Mouse (Mus musculus) ES-Bruce4 (cell line): ENCODE measurements at regions not wholly inside any gene's neighbourhood (a gene's known extent, or its start where the extent isn't known, plus 50 kb on each side); places are given as distances from the start of the nearest gene placed in this dataset.

Experiments
- H3K27ac ChIP-seq: 2 replicates; pipeline ENCODE4 v1.5.1; 2012; ENCODE audit warnings: low read length, inconsistent platforms; ENCODE audit not compliant: insufficient read depth
- H3K27me3 ChIP-seq: 2 replicates; pipeline ENCODE4 v1.6.1; 2012; ENCODE audit warnings: mild to moderate bottlenecking, low read length, inconsistent platforms; ENCODE audit not compliant: control insufficient read depth, poor library complexity, insufficient read depth, severe bottlenecking
- H3K36me3 ChIP-seq: 2 replicates; pipeline ENCODE4 v1.6.1; 2012; ENCODE audit warnings: inconsistent platforms, mild to moderate bottlenecking, low read length, moderate library complexity; ENCODE audit not compliant: control insufficient read depth, poor library complexity, insufficient read depth, severe bottlenecking
- H3K4me1 ChIP-seq: one replicate; pipeline ENCODE4 v1.8.1; 2011; ENCODE audit warnings: low read length; ENCODE audit not compliant: control insufficient read depth, insufficient read depth
- H3K4me3 ChIP-seq: 2 replicates; pipeline ENCODE4 v1.5.1; 2011; ENCODE audit warnings: low read depth, mild to moderate bottlenecking, low read length
- H3K9ac ChIP-seq: 2 replicates; pipeline ENCODE4 v1.6.1; 2012; ENCODE audit warnings: low read depth, mild to moderate bottlenecking, inconsistent platforms; ENCODE audit not compliant: poor library complexity, severe bottlenecking
- H3K9me3 ChIP-seq: replicated peaks from 2 replicates; pipeline ENCODE4 v1.6.1; 2012; ENCODE audit warnings: mild to moderate bottlenecking, low read length, inconsistent platforms; ENCODE audit not compliant: control insufficient read depth, poor library complexity, insufficient read depth, severe bottlenecking
- CTCF ChIP-seq: IDR thresholded peaks from one replicate; pipeline ENCODE4 v1.8.1; 2011; ENCODE audit warnings: low read depth, low read length
- EP300 ChIP-seq: IDR thresholded peaks from 2 replicates; pipeline ENCODE4 v1.6.1; 2011; ENCODE audit warnings: low read depth, low read length; ENCODE audit not compliant: insufficient read depth
- POLR2A ChIP-seq: IDR thresholded peaks from one replicate; pipeline ENCODE4 v1.8.1; 2011; ENCODE audit warnings: low read length; ENCODE audit not compliant: insufficient read depth

- no peaks in the 10 kb centered on the region for H3K27me3 ChIP-seq
- no peak overlapping the region for H3K9ac ChIP-seq
- no peaks in the 10 kb centered on the region for H3K36me3 ChIP-seq
- TF ChIP-seq EP300, result no peak
- TF ChIP-seq CTCF, result no peak
- TF ChIP-seq POLR2A, result no peak
- no peaks in the 10 kb centered on the region for H3K4me1 ChIP-seq
- H3K27ac ChIP-seq, result no peak overlapping the region
- no peaks in the 10 kb centered on the region for H3K9me3 ChIP-seq
- H3K4me3 ChIP-seq, result no peak overlapping the region
Observed at GRCm38 (mm10) chr12:26559560-26559959, 90.6 kb downstream of the Cmpk2 start.

DNA sequence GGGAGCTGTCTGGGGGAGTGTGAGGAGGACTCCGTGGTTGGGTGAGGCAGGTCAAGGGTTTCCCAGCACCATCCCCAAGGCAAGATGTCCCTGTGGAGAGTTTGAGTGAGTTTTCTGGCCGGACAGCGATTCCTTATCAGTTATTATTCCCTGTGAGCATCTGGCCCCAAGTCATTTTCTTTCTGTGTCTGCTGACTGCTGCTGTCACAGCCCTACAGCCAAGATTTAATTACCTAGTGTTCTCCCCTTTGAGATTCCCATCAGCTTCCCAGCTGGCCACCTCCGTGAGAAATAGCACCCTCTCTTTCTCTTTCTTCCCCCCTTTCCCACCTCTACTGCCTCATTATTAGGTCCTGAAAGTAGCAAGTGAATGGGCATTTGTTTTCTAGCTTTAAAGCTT, 88.4 kb downstream of the Cmpk2 start:
- Histone ChIP-seq H3K9me3 (no peaks in the 10 kb centered on the region), H3K27ac (no peak overlapping the region), H3K9ac (no peak overlapping the region), H3K4me3 (no peak overlapping the region), H3K27me3 (no peaks in the 10 kb centered on the region), H3K4me1 (no peaks in the 10 kb centered on the region), H3K36me3 (no peaks in the 10 kb centered on the region)
- TF ChIP-seq EP300 (no peak), CTCF (no peak), POLR2A (no peak)

DNA sequence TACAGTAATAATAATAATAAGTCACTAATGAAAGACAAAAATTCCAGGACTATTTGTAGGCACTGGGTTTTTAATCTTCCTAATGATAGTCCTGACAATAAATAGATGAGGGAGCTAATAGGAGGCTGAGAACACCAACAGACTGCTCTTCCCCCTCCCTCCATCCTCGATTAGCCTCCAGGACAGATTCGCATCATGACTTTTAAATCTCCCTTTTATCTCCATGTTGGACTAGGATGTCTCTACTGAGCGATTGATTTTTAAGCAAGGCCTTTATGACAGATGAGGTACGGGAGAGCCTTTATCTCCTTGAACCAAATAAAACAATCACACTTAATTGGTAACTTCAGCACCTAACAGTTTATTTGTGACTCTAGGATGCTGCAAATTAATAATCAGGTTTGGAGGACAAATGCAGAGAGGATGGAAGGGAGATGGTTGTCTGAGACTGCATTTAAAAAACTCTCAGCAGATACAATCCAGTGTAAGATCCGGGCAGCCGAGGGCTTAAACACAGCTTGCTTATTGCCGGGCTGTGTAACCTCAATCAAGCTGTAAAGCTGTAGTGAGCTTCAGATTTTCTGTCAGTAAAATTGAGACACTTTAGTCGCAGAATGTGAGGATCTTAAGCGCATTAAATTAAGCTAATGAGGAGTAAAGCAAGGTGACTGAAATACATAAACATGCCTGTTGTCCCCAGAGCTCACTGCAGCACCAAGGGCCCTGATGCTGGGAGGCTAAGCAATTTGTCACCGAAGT, 82.3 kb downstream of the Cmpk2 start:
- Histone ChIP-seq H3K4me3 (no peak overlapping the region), H3K36me3 (no peaks in the 10 kb centered on the region), H3K27me3 (no peaks in the 10 kb centered on the region), H3K9me3 (peaks cover 6% of the 10 kb centered on the region; the same call in 1 of the 2 replicates), H3K4me1 (no peaks in the 10 kb centered on the region), H3K27ac (no peak overlapping the region), H3K9ac (no peak overlapping the region)
- TF ChIP-seq EP300 (no peak), CTCF (no peak), POLR2A (no peak)

DNA sequence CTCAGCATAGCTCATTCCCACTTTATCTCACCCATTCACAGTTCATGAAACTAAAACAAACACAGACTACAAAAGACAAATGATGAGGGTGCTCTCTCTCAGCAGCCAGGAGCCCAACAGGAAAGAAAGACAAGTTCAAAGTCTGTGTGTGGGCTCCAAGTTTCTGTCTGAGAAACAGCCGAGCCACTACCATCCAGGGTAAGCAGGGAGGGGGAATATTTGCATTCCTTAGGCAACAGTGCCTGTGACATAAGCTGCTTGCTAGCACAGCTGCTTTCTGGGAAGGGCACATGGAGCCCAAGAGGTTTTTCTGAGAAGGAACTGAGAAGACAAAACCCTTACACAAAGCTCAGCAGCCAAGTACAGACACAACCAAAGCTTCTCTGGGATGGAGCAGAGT, 78.5 kb downstream of the Cmpk2 start:
- no peak overlapping the region for H3K4me3 ChIP-seq
- H3K27me3 ChIP-seq, result no peaks in the 10 kb centered on the region
- H3K4me1 ChIP-seq, result peaks cover under 1% of the 10 kb centered on the region
- no peak overlapping the region for H3K9ac ChIP-seq
- peaks cover 6% of the 10 kb centered on the region; the same call in 1 of the 2 replicates for H3K9me3 ChIP-seq
- no peaks in the 10 kb centered on the region for H3K36me3 ChIP-seq
- TF ChIP-seq POLR2A, result no peak
- TF ChIP-seq CTCF, result no peak
- no peak for TF ChIP-seq EP300
- no peak overlapping the region for H3K27ac ChIP-seq

GRCm38 (mm10) chr12:26546361-26546760, 77.4 kb downstream of the Cmpk2 start:
- TF ChIP-seq EP300, result no peak
- no peak for TF ChIP-seq CTCF
- no peak for TF ChIP-seq POLR2A
- Histone ChIP-seq H3K4me3 (no peak overlapping the region), H3K4me1 (peaks cover 1% of the 10 kb centered on the region), H3K27ac (no peak overlapping the region), H3K9me3 (peaks cover 6% of the 10 kb centered on the region; the same call in 1 of the 2 replicates), H3K9ac (no peak overlapping the region), H3K36me3 (no peaks in the 10 kb centered on the region), H3K27me3 (no peaks in the 10 kb centered on the region)

DNA sequence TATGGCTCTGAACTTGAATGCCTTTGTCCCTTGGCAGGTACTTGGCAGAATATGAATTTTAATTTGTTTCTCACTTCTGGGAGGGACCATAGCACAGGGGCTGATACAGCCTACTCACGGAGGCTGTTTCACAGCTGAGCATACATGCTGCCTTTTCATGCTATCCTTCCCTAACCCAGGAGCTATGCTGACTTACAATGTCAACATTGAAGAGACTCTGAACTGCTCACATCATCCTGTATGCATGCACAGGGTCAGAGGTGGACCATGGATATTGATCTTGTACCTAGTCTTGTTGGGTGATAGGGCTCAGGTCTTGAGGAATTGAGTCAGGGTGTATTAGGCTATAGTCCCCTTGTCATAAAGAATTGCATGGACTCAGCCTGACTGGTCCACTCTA, 74.5 kb downstream of the Cmpk2 start:
- H3K27me3 ChIP-seq, result no peaks in the 10 kb centered on the region
- no peak overlapping the region for H3K27ac ChIP-seq
- H3K36me3 ChIP-seq, result no peaks in the 10 kb centered on the region
- peaks cover 1% of the 10 kb centered on the region for H3K4me1 ChIP-seq
- no peak for TF ChIP-seq POLR2A
- TF ChIP-seq CTCF, result no peak
- no peak for TF ChIP-seq EP300
- H3K9ac ChIP-seq, result no peak overlapping the region
- no peak overlapping the region for H3K4me3 ChIP-seq
- H3K9me3 ChIP-seq, result peaks cover 3% of the 10 kb centered on the region; the same call in 1 of the 2 replicates
